Mouse (Mus musculus) liver, postnatal 0 days (tissue): ENCODE measurements around the gene Ntm. TPM values are rescaled to one million over a fixed set of nuclear protein-coding genes. Genes with fewer than 3 reads are reported as not detected.

ENCODE experiments used
- ATAC-seq: fragments of 200-750 bp; cut with Nextera tagmentation; 2 replicates; pipeline ENCODE4 v1.8.0; 2017; ENCODE audit warnings: mild to moderate bottlenecking, moderate library complexity
- DNase-seq: peaks from one replicate; pipeline ENCODE4 v3.0.0-alpha.2; 2016
- H3K27ac ChIP-seq: fragments of 300-500 bp; sonication (generic); 2 replicates; pipeline ENCODE4 v1.5.1; 2014; ENCODE audit warnings: antibody characterized with exemption, moderate library complexity, mild to moderate bottlenecking, low read depth
- H3K27me3 ChIP-seq: fragments of 300-500 bp; sonication (generic); 2 replicates; pipeline ENCODE4 v1.6.1; 2014; ENCODE audit warnings: low read length, control low read depth, mixed read lengths; ENCODE audit not compliant: insufficient read depth
- H3K36me3 ChIP-seq: fragments of 300-500 bp; sonication (generic); replicated peaks from 2 replicates; pipeline ENCODE4 v1.6.1; 2014; ENCODE audit warnings: mild to moderate bottlenecking, control low read depth, low read length, moderate library complexity, mixed read lengths; ENCODE audit not compliant: insufficient read depth
- H3K4me1 ChIP-seq: fragments of 300-500 bp; sonication (generic); 2 replicates; pipeline ENCODE4 v1.6.1; 2014; ENCODE audit warnings: antibody characterized with exemption, mild to moderate bottlenecking, control low read depth; ENCODE audit not compliant: insufficient read depth
- H3K4me2 ChIP-seq: fragments of 300-500 bp; sonication (generic); 2 replicates; pipeline ENCODE4 v1.6.1; 2014; ENCODE audit warnings: low read depth, mild to moderate bottlenecking, low read length, moderate library complexity, mixed read lengths
- H3K4me3 ChIP-seq: fragments of 300-500 bp; sonication (generic); 2 replicates; pipeline ENCODE4 v1.5.1; 2014; ENCODE audit warnings: low read depth, low read length
- H3K9ac ChIP-seq: fragments of 300-500 bp; sonication (generic); replicated peaks from 2 replicates; pipeline ENCODE4 v1.6.1; 2014; ENCODE audit warnings: mild to moderate bottlenecking, moderate library complexity
- H3K9me3 ChIP-seq: fragments of 300-500 bp; sonication (generic); 2 replicates; pipeline ENCODE4 v1.6.1; 2016; ENCODE audit warnings: mild to moderate bottlenecking, control low read depth, low read length, mixed read lengths
- CTCF ChIP-seq: sonication (generic); IDR thresholded peaks from 2 replicates; pipeline ENCODE4 v1.5.1; 2016; ENCODE audit warnings: antibody characterized with exemption, low read depth
- EP300 ChIP-seq: IDR thresholded peaks from 2 replicates; pipeline ENCODE4 v1.6.1; 2016; ENCODE audit warnings: antibody characterized with exemption, low read depth, mild to moderate bottlenecking
- WGBS: fragments of 180-500 bp; shearing (Covaris S2); extraction: QIAGEN DNeasy Blood & Tissue Kit; methylation state at CpG from one replicate; pipeline ENCODE4 v1.1.7; 2014; ENCODE audit not compliant: insufficient replicate concordance; 5-methylcytosine and 5-hydroxymethylcytosine counted together
- polyA plus RNA-seq: library from polyadenylated mRNA; unstranded; fragments of >200 nt; fragmentation: Nextera tagmentation; extraction: Ambion mirVana; gene quantifications from 2 replicates; pipeline ENCODE4 v1.2.1, GENCODE M21; 2015

Gene Ntm
- polyA plus RNA-seq, 1 experiment from 2014 or later = 1.00 TPM

GRCm38 (mm10) chr9:29531147-29531917, 431.6 kb downstream of the Ntm start:
- ATAC-seq (no peak), DNase-seq (no peak)
- no peaks in the 10 kb centered on the region for H3K36me3 ChIP-seq
- no peaks in the 10 kb centered on the region for H3K27me3 ChIP-seq
- no peak overlapping the region for H3K4me2 ChIP-seq
- no peak overlapping the region for H3K9ac ChIP-seq
- no peak overlapping the region for H3K4me3 ChIP-seq
- no peak overlapping the region for H3K27ac ChIP-seq
- H3K4me1 ChIP-seq = no peaks in the 10 kb centered on the region
- TF ChIP-seq CTCF = no peak
- no peak for TF ChIP-seq EP300
- 64% methylated on average over 6 of the region's 6 CpGs for WGBS
- H3K9me3 ChIP-seq = no peaks in the 10 kb centered on the region

GRCm38 (mm10) chr9:29524109-29524508, 438.8 kb downstream of the Ntm start:
- DNase-seq = no peak
- 69% methylated on average over 1 of the region's 1 CpGs for WGBS
- ATAC-seq = no peak

GRCm38 (mm10) chr9:29523221-29523620, 439.7 kb downstream of the Ntm start:
- H3K4me2 ChIP-seq = no peak overlapping the region
- no peak overlapping the region for H3K9ac ChIP-seq
- H3K27ac ChIP-seq = no peak overlapping the region
- no peak for ATAC-seq
- 54% methylated on average over 3 of the region's 3 CpGs for WGBS
- H3K4me1 ChIP-seq = no peaks in the 10 kb centered on the region
- no peaks in the 10 kb centered on the region for H3K36me3 ChIP-seq
- DNase-seq = no peak
- TF ChIP-seq CTCF (no peak), EP300 (no peak)
- no peak overlapping the region for H3K4me3 ChIP-seq
- no peaks in the 10 kb centered on the region for H3K9me3 ChIP-seq
- no peaks in the 10 kb centered on the region for H3K27me3 ChIP-seq

More at GRCm38 (mm10) chr9:29524109-29524508, 438.8 kb downstream of the Ntm start:
- no peak overlapping the region for H3K27ac ChIP-seq
- H3K27me3 ChIP-seq = no peaks in the 10 kb centered on the region
- H3K4me2 ChIP-seq = no peak overlapping the region
- no peak overlapping the region for H3K4me3 ChIP-seq
- H3K9ac ChIP-seq = no peak overlapping the region
- TF ChIP-seq EP300 (no peak), CTCF (no peak)
- no peaks in the 10 kb centered on the region for H3K36me3 ChIP-seq
- no peaks in the 10 kb centered on the region for H3K9me3 ChIP-seq
- H3K4me1 ChIP-seq = no peaks in the 10 kb centered on the region

GRCm38 (mm10) chr9:29519181-29519580, 443.8 kb downstream of the Ntm start:
- DNase-seq (no peak), ATAC-seq (no peak)
- Histone ChIP-seq H3K36me3 (no peaks in the 10 kb centered on the region), H3K4me2 (no peak overlapping the region), H3K9me3 (no peaks in the 10 kb centered on the region), H3K4me1 (no peaks in the 10 kb centered on the region), H3K27me3 (no peaks in the 10 kb centered on the region), H3K27ac (no peak overlapping the region), H3K4me3 (no peak overlapping the region), H3K9ac (no peak overlapping the region)
- WGBS = 59% methylated on average over 2 of the region's 2 CpGs
- TF ChIP-seq CTCF (no peak), EP300 (no peak)

- ATAC-seq (no peak), DNase-seq (no peak)
- 58% methylated on average over 2 of the region's 2 CpGs for WGBS
- Histone ChIP-seq H3K27ac (no peak overlapping the region), H3K4me1 (no peaks in the 10 kb centered on the region), H3K36me3 (no peaks in the 10 kb centered on the region), H3K9me3 (no peaks in the 10 kb centered on the region), H3K27me3 (no peaks in the 10 kb centered on the region), H3K4me2 (no peak overlapping the region), H3K9ac (no peak overlapping the region), H3K4me3 (no peak overlapping the region)
- TF ChIP-seq CTCF (no peak), EP300 (no peak)
These were observed 446.3 kb downstream of the Ntm start for GRCm38 (mm10) chr9:29516688-29517087.

GRCm38 (mm10) chr9:29514588-29515356, 448.2 kb downstream of the Ntm start:
- Histone ChIP-seq H3K4me2 (no peak overlapping the region), H3K4me1 (no peaks in the 10 kb centered on the region), H3K27ac (no peak overlapping the region), H3K9ac (no peak overlapping the region), H3K9me3 (no peaks in the 10 kb centered on the region), H3K36me3 (no peaks in the 10 kb centered on the region), H3K4me3 (no peak overlapping the region), H3K27me3 (no peaks in the 10 kb centered on the region)
- WGBS = 81% methylated on average over 17 of the region's 17 CpGs
- TF ChIP-seq EP300 (no peak), CTCF (no peak)
- ATAC-seq (no peak), DNase-seq (no peak)
